Mouse (Mus musculus): ENCODE measurements around the gene Grik4. TPM values are rescaled to one million over a fixed set of nuclear protein-coding genes. Genes with fewer than 3 reads are reported as not detected.

The Grik4 gene
- total and polyA plus RNA-seq, 2 experiments from 2014 or later: 7.7 to 11.9 TPM

DNA sequence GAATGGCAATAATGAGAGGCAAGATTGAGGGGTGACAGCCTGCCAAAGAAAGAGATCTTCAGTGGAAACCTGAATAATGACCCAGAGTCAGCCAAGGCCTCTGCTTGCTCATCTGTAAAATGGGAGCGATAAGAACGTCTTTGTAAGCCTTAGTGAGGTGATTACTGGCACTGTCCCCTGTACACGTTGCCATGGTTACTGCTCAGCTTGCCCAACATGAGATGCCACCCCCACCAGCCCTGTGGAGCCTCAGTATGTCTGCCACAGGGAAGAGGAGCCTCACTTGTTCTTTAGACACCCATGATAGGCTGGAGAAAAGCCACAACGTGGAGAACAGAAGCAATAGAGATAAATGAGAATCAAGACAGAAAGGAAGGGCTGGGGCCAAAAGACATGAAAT, 56.4 kb downstream of the Grik4 start:
- Histone ChIP-seq H3K9me3 (ENCODE audit: low read length) (no peaks in the 10 kb centered on the region), H3K9ac (no peak overlapping the region), H3K36me3 (ENCODE audit: insufficient read depth) (no peaks in the 10 kb centered on the region), H3K4me3 (ENCODE audit: low read depth, low read length) (no peak overlapping the region), H3K4me1 (ENCODE audit: insufficient read depth) (no peaks in the 10 kb centered on the region), H3K4me2 (ENCODE audit: low read depth) (no peak overlapping the region), H3K27ac (ENCODE audit: low read depth, low read length) (no peak overlapping the region), H3K27me3 (ENCODE audit: insufficient read depth, low read length) (no peaks in the 10 kb centered on the region)
- DNase-seq (no peak), ATAC-seq (no peak)
- 49% methylated on average over 4 of the region's 4 CpGs for WGBS
- TF ChIP-seq CTCF (IDR thresholded peaks at IDR 0.05; ENCODE audit: low read depth): no peak

DNA sequence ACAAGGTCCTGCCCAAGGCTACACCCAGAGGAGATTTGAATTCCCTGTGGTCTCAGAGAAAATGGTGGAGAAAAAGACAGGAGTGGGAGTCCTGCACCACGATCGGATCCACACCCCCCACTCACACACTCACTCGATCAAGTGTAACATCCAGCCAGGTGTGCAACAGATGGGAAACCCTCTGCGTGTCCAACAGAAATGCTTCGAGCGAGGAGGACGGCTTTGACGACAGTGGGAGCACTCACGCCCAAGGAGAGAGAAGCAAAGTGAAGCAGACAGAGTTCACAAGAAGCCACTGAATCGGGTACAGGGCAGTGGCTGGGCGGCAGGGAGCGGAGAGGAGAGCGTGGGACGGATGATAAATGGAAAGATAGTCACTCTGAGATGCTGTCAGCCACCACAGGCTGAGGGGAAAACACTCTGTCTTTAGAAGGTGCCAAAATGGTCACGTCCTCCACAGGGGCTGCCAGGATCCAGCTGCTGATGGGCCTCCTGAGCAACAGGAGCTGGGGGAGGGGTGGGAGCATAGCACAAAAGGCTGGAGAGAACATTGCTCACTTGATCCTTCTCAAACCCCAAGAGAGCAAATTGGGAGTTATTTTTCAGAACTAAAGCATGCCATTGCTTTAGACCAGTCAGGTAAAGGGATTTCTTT, 58.1 kb downstream of the Grik4 start:
- 57% methylated on average over 15 of the region's 15 CpGs for WGBS
- no peak overlapping the region for H3K9ac ChIP-seq
- H3K27ac ChIP-seq (ENCODE audit: low read depth, low read length): no peak overlapping the region
- no peaks in the 10 kb centered on the region for H3K9me3 ChIP-seq (ENCODE audit: low read length)
- no peak overlapping the region for H3K4me3 ChIP-seq (ENCODE audit: low read depth, low read length)
- DNase-seq (no peak), ATAC-seq (no peak)
- no peaks in the 10 kb centered on the region for H3K4me1 ChIP-seq (ENCODE audit: insufficient read depth)
- no peak for TF ChIP-seq CTCF (IDR thresholded peaks at IDR 0.05; ENCODE audit: low read depth)
- H3K36me3 ChIP-seq (ENCODE audit: insufficient read depth): no peaks in the 10 kb centered on the region
- no peak overlapping the region for H3K4me2 ChIP-seq (ENCODE audit: low read depth)
- no peaks in the 10 kb centered on the region for H3K27me3 ChIP-seq (ENCODE audit: insufficient read depth, low read length)

DNA sequence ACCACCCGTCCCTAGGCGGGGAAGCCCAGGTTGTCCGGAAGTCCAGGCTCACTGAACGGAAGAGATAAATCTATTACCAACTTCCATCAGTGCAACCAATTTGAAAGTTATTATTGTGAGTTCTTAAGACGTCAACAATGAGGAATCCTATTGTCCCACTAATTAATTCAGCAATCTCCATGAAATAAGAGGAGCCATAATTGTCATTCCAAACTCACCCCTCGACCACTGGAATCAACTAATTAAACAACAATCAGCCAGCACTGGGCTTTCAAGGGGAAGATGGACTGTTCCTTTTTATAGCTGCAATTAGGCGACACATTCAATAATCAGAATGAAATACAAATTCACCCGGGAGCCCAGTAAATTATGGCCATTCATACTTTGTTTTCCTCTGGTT, 58.7 kb downstream of the Grik4 start:
- Histone ChIP-seq H3K9ac (no peak overlapping the region), H3K27me3 (ENCODE audit: insufficient read depth, low read length) (no peaks in the 10 kb centered on the region), H3K36me3 (ENCODE audit: insufficient read depth) (no peaks in the 10 kb centered on the region), H3K4me1 (ENCODE audit: insufficient read depth) (no peaks in the 10 kb centered on the region), H3K27ac (ENCODE audit: low read depth, low read length) (no peak overlapping the region), H3K9me3 (ENCODE audit: low read length) (no peaks in the 10 kb centered on the region), H3K4me3 (ENCODE audit: low read depth, low read length) (no peak overlapping the region), H3K4me2 (ENCODE audit: low read depth) (no peak overlapping the region)
- no peak for TF ChIP-seq CTCF (IDR thresholded peaks at IDR 0.05; ENCODE audit: low read depth)
- DNase-seq (no peak), ATAC-seq (no peak)
- WGBS: 42% methylated on average over 8 of the region's 8 CpGs

DNA sequence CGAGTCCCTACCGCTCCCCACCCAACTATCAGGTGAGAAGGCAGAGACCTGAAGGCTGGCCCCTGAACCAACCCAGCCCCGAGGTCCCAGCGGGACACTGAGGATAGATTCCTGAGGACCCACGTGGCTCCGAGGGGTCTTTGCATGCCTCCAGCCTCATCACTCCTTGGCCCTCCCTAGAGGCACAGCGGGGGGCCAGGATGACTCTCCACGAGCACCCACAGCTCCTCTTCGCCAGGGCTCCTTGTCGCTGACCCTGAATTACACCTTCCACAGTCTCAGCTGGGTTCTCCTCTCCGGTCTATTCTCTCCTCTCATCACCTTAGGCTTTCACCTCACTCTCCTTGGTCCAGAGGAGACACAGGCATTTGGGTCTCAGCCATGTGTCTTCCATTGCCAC, 59.2 kb downstream of the Grik4 start:
- no peak for TF ChIP-seq CTCF (IDR thresholded peaks at IDR 0.05; ENCODE audit: low read depth)
- no peaks in the 10 kb centered on the region for H3K27me3 ChIP-seq (ENCODE audit: insufficient read depth, low read length)
- no peaks in the 10 kb centered on the region for H3K9me3 ChIP-seq (ENCODE audit: low read length)
- H3K27ac ChIP-seq (ENCODE audit: low read depth, low read length): no peak overlapping the region
- no peak overlapping the region for H3K4me2 ChIP-seq (ENCODE audit: low read depth)
- ATAC-seq (no peak), DNase-seq (no peak)
- H3K9ac ChIP-seq: no peak overlapping the region
- no peaks in the 10 kb centered on the region for H3K4me1 ChIP-seq (ENCODE audit: insufficient read depth)
- 84% methylated on average over 11 of the region's 11 CpGs for WGBS
- H3K4me3 ChIP-seq (ENCODE audit: low read depth, low read length): no peak overlapping the region
- H3K36me3 ChIP-seq (ENCODE audit: insufficient read depth): no peaks in the 10 kb centered on the region

DNA sequence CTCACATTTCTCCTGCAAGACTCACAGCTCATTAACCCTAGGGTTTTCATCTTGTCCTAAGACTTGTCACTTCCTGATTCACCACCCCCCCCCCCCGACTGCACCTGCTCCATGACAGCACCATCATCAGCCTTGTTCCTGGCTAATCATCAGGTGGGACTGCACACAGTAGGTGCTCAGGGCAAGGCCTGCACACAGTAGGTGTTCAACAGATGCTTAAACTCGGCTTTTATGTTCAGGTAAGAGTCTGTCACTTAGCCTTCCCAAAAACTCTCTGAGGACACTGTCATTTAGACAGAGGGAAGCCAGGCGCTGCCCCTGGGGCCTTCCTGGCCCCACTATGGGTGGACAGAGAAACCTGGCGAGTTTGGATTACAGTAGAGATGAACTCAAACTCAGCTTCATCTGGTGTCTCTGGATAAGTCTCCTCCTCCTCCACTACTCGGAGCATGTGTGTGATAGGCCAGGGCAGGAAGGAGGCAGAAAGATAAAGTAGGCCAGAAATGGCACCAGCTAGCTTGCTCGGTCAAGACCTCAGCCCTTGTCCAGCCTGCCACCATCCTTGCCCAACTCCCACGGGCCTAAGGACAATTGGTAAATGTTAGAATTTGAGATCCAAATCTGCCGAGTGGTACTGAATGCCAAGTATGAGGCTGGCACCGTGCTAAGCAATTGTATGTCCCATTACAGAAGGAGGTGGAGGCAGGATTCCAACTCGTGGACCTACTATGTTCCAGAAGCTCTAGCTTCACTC, 61.1 kb downstream of the Grik4 start:
- H3K36me3 ChIP-seq (ENCODE audit: insufficient read depth): no peaks in the 10 kb centered on the region
- WGBS: 85% methylated on average over 10 of the region's 10 CpGs
- ATAC-seq: no peak
- H3K4me3 ChIP-seq (ENCODE audit: low read depth, low read length): no peak overlapping the region
- peaks cover 11% of the 10 kb centered on the region; the same call in 1 of the 2 replicates for H3K4me1 ChIP-seq (ENCODE audit: insufficient read depth)
- TF ChIP-seq CTCF (IDR thresholded peaks at IDR 0.05; ENCODE audit: low read depth): no peak
- H3K27me3 ChIP-seq (ENCODE audit: insufficient read depth, low read length): no peaks in the 10 kb centered on the region
- no peak for DNase-seq
- no peak overlapping the region for H3K27ac ChIP-seq (ENCODE audit: low read depth, low read length)
- no peak overlapping the region for H3K4me2 ChIP-seq (ENCODE audit: low read depth)
- H3K9ac ChIP-seq: no peak overlapping the region
- no peaks in the 10 kb centered on the region for H3K9me3 ChIP-seq (ENCODE audit: low read length)

DNA sequence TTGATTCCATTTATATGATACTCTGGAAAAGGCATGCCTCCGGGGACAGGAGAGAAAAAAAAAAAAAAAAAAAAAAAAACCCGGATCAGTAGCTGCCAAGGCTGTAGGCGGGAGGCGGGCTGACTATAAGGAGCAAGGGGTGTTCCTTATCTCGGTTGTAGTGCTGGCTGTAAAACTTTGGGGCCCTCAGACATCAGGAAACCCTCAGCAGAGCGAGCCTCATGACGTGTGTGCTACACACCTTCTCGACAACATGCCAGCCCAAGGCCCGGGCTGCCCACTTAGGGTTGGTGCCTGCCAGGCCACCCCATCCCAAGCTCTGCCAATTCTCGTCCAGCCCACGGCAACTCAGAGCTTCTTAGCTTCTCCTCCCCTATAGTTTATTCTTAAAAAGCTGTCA, 62.0 kb downstream of the Grik4 start:
- H3K27ac ChIP-seq (ENCODE audit: low read depth, low read length): no peak overlapping the region
- no peaks in the 10 kb centered on the region for H3K27me3 ChIP-seq (ENCODE audit: insufficient read depth, low read length)
- 53% methylated on average over 11 of the region's 11 CpGs for WGBS
- no peak overlapping the region for H3K9ac ChIP-seq
- peaks cover 17% of the 10 kb centered on the region; the same call in 1 of the 2 replicates for H3K4me1 ChIP-seq (ENCODE audit: insufficient read depth)
- no peaks in the 10 kb centered on the region for H3K9me3 ChIP-seq (ENCODE audit: low read length)
- DNase-seq (no peak), ATAC-seq (no peak)
- H3K4me2 ChIP-seq (ENCODE audit: low read depth): no peak overlapping the region
- no peak for TF ChIP-seq CTCF (IDR thresholded peaks at IDR 0.05; ENCODE audit: low read depth)
- H3K36me3 ChIP-seq (ENCODE audit: insufficient read depth): no peaks in the 10 kb centered on the region
- H3K4me3 ChIP-seq (ENCODE audit: low read depth, low read length): no peak overlapping the region

DNA sequence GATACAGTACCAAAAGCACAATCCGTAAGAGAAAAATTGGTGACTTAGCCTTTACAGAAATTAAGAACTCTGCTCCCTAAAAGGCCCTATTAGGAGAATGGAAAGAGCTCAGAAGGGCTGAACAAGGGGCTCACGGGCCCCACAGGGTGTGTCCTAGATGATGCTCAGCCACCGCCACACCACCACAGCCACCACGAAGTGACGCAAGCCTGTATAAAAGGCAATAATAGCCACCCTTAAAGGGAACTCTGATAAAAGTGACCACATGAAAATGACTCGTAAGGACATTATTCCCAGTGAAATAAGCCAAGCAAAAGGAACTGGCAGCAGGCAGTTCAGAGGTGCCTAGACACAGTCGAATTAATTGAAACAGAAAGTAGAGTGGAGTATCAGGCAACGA, 63.3 kb downstream of the Grik4 start:
- 58% methylated on average over 8 of the region's 8 CpGs for WGBS
- H3K27ac ChIP-seq (ENCODE audit: low read depth, low read length): no peak overlapping the region

More for the DNA sequence above, 63.3 kb downstream of the Grik4 start:
- DNase-seq (no peak), ATAC-seq (no peak)
- no peaks in the 10 kb centered on the region for H3K9me3 ChIP-seq (ENCODE audit: low read length)
- H3K4me3 ChIP-seq (ENCODE audit: low read depth, low read length): no peak overlapping the region
- H3K36me3 ChIP-seq (ENCODE audit: insufficient read depth): no peaks in the 10 kb centered on the region
- no peak overlapping the region for H3K4me2 ChIP-seq (ENCODE audit: low read depth)
- no peaks in the 10 kb centered on the region for H3K27me3 ChIP-seq (ENCODE audit: insufficient read depth, low read length)
- H3K4me1 ChIP-seq (ENCODE audit: insufficient read depth): peaks cover 17% of the 10 kb centered on the region; the same call in 1 of the 2 replicates
- H3K9ac ChIP-seq: no peak overlapping the region
- no peak for TF ChIP-seq CTCF (IDR thresholded peaks at IDR 0.05; ENCODE audit: low read depth)

All from forebrain, postnatal 0 days (tissue).